Mouse (Mus musculus): ENCODE measurements around the gene Hist1h4b. TPM values are rescaled to one million over a fixed set of nuclear protein-coding genes. Genes with fewer than 3 reads are reported as not detected.
"Not testable (repeated sequence)": the region's sequence is repeated elsewhere in the genome, so short reads cannot be mapped to it uniquely, and the experiment has no call there.

Gene Hist1h4b
- total RNA-seq (2021): 10 to 100 TPM; 57.3 to 79.4 TPM
- long read RNA-seq, experiment 1: 0 reads
- long read RNA-seq, experiment 2: 0 reads

DNA sequence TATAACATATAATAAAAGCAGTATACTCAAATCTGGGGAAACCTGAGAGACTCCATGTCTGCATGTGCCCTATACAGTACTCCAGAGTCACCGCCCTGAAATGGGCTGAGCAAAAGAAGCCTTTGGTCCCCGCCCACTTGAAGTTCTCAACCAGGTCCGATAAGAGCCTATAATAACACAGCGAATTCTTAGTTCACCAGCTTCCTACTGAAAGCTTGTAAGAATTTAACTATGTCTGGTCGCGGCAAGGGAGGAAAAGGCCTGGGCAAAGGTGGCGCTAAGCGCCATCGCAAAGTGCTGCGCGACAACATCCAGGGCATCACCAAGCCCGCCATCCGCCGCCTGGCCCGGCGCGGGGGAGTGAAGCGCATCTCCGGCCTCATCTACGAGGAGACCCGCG, at the start of gene Hist1h4b:
Gene Hist1h4b (plus strand): TSS at position 224 of the 400 bp plus-strand sequence.
- peak; percentile 72 to 92 for DNase-seq (ENCODE audit: low spot score in 2 of 2)

DNA sequence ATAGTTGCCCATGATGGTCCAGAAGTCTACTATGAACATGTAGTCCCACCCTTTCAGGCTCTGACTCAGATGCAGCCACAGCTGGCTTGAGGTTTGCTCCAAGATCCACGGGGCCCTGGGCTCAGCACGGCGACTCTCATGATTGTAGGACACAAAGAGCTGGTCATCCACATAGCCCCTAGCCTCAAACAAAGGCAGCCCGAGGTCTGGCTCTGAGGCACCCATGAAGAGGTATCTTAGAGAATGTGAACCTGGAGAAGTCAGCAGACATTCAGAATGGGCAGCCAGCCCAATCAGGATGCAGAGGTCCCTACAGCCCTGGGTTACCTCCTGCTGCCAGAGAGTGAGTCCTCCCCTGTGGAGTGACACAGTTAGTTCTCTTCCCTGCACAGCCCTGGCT, 48.8 kb upstream of the Hist1h4b start:
- no peak for DNase-seq (ENCODE audit: low spot score in 2 of 2)

DNA sequence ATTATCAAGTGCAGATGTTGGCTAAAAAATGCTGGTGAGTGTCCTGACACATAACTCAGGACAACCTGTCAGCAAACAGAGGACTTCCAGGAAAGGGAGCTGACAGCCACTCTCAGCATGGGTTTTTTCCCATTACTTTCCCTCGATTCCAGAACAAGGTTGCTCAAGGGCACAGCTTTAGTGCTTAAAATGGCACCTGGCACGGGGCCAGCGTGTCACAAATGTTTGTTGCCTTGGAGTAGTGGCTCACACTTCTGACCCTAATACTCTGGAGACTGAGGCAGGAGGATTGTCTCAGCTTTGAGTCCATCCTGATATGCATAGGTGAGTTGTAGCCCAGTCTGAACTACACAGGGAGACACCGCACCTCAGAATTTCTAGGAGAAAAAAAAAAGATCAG, 48.2 kb upstream of the Hist1h4b start:
- DNase-seq (ENCODE audit: low spot score in 2 of 2): no peak

- no peak for DNase-seq (ENCODE audit: low spot score in 2 of 2)
Observed at GRCm38 (mm10) chr13:23709714-23710373, 47.0 kb upstream of the Hist1h4b start.

DNA sequence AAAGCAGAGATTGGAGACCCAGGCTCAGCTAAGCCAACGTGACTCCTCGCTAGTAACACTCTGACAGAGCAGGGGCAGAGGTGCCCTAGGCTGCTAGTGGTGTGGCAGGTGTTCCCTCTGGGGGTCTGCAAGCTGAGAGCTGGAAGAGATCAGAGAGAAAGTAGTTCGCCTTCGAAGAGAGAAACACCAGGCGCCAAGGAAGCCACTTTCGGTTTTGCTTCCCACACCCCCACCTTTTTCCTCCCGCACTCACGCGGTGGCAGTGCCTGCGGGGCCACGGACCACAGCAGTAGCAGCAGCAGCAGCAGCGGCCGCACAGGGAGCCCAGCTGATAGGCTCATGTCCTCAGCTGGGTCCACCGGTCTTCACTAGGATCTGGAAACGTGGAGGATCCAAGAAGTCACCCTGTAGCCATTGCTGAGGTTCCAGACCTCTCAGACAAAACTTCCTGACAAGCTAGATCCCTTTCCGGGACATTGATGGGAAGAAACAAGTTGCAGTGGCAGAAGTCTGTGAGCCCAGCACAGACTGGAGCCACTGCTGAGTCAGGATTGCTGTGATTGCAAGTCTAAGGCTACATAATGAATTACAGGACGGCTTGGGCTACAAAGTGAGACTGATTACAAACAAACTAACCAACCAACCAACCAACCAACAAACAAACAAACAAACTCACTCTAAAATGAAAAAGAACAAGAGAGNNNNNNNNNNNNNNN, 46.3 kb upstream of the Hist1h4b start, which contains the start of gene Hfe:
Gene Hfe (minus strand): TSS at position 481 of the 716 bp plus-strand sequence.
- DNase-seq (ENCODE audit: low spot score in 2 of 2): no peak

DNA sequence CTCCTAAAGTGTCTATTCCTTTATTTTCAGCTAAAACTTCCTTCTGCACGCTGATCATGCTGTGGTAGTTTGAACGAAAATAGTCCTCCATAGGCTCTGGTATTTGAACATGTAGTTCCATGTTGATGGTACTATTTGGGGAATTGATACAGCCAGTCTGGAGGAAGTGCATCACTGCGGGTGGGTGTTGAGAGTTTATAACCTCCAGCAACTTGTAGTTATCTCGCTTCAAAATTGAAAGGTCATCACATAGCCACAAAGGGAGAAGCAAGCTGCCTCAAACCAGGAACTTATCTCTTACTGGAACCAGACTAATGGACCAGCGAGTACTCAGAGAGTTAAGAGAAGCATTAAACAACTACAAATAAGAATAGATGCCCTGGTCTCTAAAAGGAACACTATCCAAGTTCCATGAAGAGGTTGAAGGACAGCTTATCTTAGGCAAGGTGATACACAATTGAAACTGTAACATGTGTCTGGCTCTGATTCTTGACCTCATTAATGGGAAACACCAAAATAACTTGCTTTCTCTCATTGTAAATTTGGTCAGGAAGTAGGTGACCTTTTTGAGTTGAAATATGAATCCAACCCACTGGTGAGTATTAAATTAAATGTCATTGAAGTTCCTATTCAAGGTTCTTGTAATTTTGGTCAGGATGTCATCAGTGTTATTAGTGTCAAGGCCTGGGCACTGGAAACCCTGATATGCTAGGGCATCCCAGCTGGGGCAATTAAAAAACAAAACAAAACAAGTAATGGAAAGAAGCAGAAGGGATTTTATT, 40.4 kb upstream of the Hist1h4b start:
- DNase-seq (ENCODE audit: low spot score in 2 of 2): no peak

DNA sequence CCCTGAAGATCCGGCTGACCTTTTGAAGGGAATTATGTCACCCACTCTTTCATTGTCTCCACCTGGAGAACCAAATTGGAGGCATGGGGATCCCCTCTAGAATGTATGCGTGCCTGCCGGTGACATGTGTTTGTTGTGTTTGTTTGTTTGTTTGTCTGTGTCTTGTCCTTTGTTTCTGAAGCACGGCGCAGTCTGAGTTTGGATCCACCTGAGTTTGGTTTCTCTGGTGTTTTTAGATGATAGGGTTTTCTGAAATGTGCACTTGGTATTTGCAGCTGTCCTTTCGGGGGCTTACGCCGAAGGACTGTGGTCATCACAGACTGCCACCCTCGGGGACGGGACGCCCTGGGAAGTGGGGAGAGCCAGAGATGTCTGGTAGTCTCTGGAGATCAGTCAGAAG, 39.6 kb upstream of the Hist1h4b start:
- DNase-seq (ENCODE audit: low spot score in 2 of 2): no peak

DNA sequence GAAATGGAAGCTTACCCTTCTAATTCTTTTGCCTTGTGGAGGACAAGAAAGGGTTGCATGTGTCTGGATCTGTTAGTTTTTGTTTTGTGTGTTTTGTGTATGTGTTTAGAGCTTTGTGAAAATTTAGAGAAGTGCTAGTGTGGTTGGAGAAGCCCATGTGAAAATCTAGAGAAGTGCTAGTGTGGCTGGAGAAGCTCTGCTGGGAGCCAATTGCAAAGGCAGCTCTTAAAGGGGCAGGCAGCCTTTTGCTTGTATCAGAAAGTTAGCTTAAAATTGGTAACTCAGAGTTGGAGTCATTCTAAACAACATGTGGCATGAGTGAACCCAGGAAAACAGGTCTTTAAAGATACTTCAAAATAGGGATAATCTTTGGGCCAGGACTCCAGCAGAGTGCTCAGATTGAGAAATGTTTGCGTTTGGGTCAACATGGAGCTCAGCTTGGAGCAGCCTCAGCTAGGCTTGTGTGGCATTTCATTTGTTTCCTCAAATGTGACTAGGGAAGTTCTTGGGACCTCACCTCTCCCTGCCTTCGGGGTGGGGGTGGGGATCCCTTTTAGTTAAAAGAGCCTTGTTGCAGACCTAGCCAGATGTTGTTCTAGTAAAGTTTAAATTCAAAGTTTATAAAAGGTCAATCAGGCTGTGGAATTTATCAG, 39.1 kb upstream of the Hist1h4b start:
- DNase-seq (ENCODE audit: low spot score in 2 of 2): not testable (repeated sequence)

GRCm38 (mm10) chr13:23724239-23724638, 32.6 kb upstream of the Hist1h4b start:
- no peak for DNase-seq (ENCODE audit: low spot score in 2 of 2)

- DNase-seq (ENCODE audit: low spot score in 2 of 2): no peak
Observed at GRCm38 (mm10) chr13:23725213-23725612, 31.6 kb upstream of the Hist1h4b start.

GRCm38 (mm10) chr13:23728472-23729191, 28.2 kb upstream of the Hist1h4b start:
- no peak for DNase-seq (ENCODE audit: low spot score in 2 of 2)

- DNase-seq (ENCODE audit: low spot score in 2 of 2): no peak
Observed at GRCm38 (mm10) chr13:23729192-23729525, 27.7 kb upstream of the Hist1h4b start.

GRCm38 (mm10) chr13:23729706-23730105, 27.1 kb upstream of the Hist1h4b start:
- DNase-seq (ENCODE audit: low spot score in 2 of 2): no peak

- no peak for DNase-seq (ENCODE audit: low spot score in 2 of 2)
Observed at GRCm38 (mm10) chr13:23730479-23730878, 26.3 kb upstream of the Hist1h4b start.

GRCm38 (mm10) chr13:23732156-23732804, 24.5 kb upstream of the Hist1h4b start:
- no peak for DNase-seq (ENCODE audit: low spot score in 2 of 2)

- DNase-seq (ENCODE audit: low spot score in 2 of 2): no peak
Observed at GRCm38 (mm10) chr13:23737091-23737490, 19.7 kb upstream of the Hist1h4b start.

DNA sequence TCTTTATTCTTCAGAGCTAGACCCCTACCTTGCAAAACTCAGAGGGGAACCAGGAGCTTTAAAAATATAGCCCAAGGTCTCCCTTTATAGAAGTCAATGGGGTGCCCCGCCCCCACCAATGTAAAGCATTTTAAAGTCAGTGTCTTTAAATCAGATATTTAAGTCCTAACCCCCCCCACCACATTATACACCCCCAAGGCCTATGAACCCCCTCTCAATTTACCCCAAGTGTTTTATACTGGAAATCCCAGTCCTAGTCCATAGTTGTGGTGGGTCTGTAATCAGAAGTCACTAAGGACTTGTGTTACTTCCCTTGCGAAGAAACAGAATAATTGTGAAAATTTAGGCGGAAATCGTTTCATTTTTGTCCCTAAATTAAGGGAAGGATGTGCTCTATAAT, 18.8 kb upstream of the Hist1h4b start:
- no peak for DNase-seq (ENCODE audit: low spot score in 2 of 2)

DNA sequence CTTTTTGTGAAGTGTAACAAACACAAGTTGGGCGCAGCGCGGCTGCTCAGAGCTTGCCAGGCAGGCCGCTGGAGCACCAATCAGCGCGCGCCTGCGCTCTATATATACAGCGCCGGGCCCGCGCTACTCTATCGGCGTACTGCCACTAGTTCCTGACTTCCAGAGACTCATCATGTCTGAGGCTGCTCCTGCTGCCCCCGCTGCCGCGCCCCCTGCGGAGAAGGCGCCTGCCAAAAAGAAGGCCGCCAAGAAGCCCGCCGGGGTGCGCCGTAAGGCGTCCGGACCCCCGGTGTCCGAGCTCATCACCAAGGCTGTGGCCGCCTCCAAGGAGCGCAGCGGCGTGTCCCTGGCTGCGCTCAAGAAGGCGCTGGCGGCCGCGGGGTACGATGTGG, 18.1 kb upstream of the Hist1h4b start, which contains the start of gene Hist1h1c:
Gene Hist1h1c (plus strand): TSS at position 132 of the 392 bp plus-strand sequence.
- peak; percentile 88 for DNase-seq (ENCODE audit: low spot score in 2 of 2)

- DNase-seq (ENCODE audit: low spot score in 2 of 2): peak; percentile 90 to 97
Observed at GRCm38 (mm10) chr13:23739069-23739921, 17.5 kb upstream of the Hist1h4b start.

Data from layer of hippocampus, postnatal 14 days (tissue).